Mouse (Mus musculus): ENCODE measurements around the gene Atp13a2. TPM values are rescaled to one million over a fixed set of nuclear protein-coding genes. Genes with fewer than 3 reads are reported as not detected.
A peak's percentile ranks its signal among the peaks of the same experiment; 100 is the strongest.

The Atp13a2 gene
- total RNA-seq, 1 experiment: 31.1 TPM

DNA sequence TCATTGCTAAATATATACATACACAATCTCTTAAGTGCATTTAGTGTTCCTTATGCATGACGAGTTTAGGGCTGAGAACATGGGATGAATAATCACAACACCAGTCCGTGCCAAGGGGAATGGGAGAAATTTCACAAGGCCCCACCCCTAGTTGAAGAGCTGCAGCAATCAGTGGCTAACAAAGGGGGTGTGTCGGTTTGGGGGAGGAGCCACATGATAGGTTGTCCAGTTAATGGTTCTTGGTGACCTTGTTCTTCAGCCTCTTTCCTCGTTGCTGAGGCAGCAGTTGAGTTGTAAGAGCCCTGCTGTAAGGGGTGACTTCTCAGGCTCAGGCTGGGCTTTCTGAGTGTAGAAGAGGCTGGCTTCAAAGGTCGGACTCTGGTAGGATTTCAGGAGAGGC, 23.7 kb upstream of the Atp13a2 start:
- in situ Hi-C loops (cut with MboI; ENCODE audit: low sequenced_read_pairs in 2 of 2, unreplicated experiment in 2 of 2): no loop called here
- no peak overlapping the region for H3K27ac ChIP-seq (ENCODE audit: insufficient read depth, low read depth, low read length, poor library complexity, severe bottlenecking)
- H3K4me3 ChIP-seq (ENCODE audit: insufficient read depth in 1 of 2, low read depth in 1 of 2, low read length in 2 of 2, poor library complexity in 1 of 2, severe bottlenecking in 1 of 2): no peak overlapping the region
- TF ChIP-seq ZC3H11A (IDR thresholded peaks at IDR 0.05; ENCODE audit: borderline replicate concordance, low read depth, low read length): no peak
- no peak overlapping the region for H3K9ac ChIP-seq (ENCODE audit: insufficient read depth, low read depth, low read length, poor library complexity, severe bottlenecking)
- H3K4me1 ChIP-seq (ENCODE audit: control insufficient read depth in 2 of 2, insufficient read depth in 2 of 2, low read length in 2 of 2, poor library complexity in 1 of 2): peaks cover 5 to 15% of the 10 kb centered on the region in 2 experiments
- no peaks in the 10 kb centered on the region for H3K9me3 ChIP-seq (ENCODE audit: control insufficient read depth, insufficient read depth, low read depth, low read length)
- H3K36me3 ChIP-seq (ENCODE audit: control insufficient read depth, insufficient read depth, low read length, poor library complexity, severe bottlenecking): no peaks in the 10 kb centered on the region
- DNase-seq (ENCODE audit: low read depth, low spot score): peak; percentile 56

DNA sequence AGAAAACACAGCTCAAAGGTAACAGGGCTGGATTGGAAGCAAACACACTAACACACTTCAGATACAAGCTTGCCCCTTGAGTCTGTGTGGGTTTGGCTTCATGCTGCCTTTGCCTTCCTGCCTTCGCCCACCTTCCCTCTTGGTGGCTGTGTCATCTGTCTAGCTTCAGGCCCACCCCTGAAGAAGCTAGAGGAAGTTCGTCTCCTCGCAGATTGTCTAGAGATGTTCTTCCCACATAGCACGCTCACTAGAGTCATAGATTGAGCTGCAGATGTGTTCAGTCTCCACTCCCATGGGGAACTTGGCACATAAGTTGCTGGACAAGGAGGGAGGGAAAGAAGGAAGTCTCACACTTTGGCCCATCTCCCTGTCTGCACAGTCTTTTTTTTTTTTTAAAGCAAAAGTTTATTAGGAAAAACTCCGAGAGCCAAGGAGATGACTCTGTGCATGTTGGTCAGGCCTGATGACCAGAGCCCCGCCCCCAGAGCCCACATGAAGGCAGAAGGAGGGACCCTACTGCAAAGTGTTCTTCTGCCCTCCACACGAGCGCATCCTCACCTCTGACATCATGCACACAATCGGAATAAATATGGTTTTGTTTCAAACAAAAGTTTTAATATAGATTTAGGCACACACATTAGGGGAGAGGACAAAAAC, 22.6 kb upstream of the Atp13a2 start:
- Histone ChIP-seq H3K9me3 (ENCODE audit: control insufficient read depth, insufficient read depth, low read depth, low read length) (no peaks in the 10 kb centered on the region), H3K4me3 (ENCODE audit: insufficient read depth in 1 of 2, low read depth in 1 of 2, low read length in 2 of 2, poor library complexity in 1 of 2, severe bottlenecking in 1 of 2) (no peak overlapping the region), H3K9ac (ENCODE audit: insufficient read depth, low read depth, low read length, poor library complexity, severe bottlenecking) (no peak overlapping the region), H3K4me1 (ENCODE audit: control insufficient read depth in 2 of 2, insufficient read depth in 2 of 2, low read length in 2 of 2, poor library complexity in 1 of 2) (peaks cover 5 to 17% of the 10 kb centered on the region in 2 experiments), H3K36me3 (ENCODE audit: control insufficient read depth, insufficient read depth, low read length, poor library complexity, severe bottlenecking) (peaks cover 3% of the 10 kb centered on the region; the same call in 1 of the 2 replicates), H3K27ac (ENCODE audit: insufficient read depth, low read depth, low read length, poor library complexity, severe bottlenecking) (no peak overlapping the region)
- no peak for TF ChIP-seq HCFC1 (IDR thresholded peaks at IDR 0.05; ENCODE audit: borderline replicate concordance, insufficient read depth, low read length)
- TF ChIP-seq ZC3H11A (IDR thresholded peaks at IDR 0.05; ENCODE audit: borderline replicate concordance, low read depth, low read length): no peak
- TF ChIP-seq MAFK (IDR thresholded peaks at IDR 0.05; ENCODE audit: insufficient read depth, low read depth, low read length): no peak
- no peak for TF ChIP-seq CHD2 (IDR thresholded peaks at IDR 0.05; ENCODE audit: low read depth, low read length)
- no peak for TF ChIP-seq ZNF384 (IDR thresholded peaks at IDR 0.05; ENCODE audit: low read depth, low read length)
- in situ Hi-C loops (cut with MboI; ENCODE audit: low sequenced_read_pairs in 2 of 2, unreplicated experiment in 2 of 2): no loop called here
- no peak for DNase-seq (ENCODE audit: low read depth, low spot score)

DNA sequence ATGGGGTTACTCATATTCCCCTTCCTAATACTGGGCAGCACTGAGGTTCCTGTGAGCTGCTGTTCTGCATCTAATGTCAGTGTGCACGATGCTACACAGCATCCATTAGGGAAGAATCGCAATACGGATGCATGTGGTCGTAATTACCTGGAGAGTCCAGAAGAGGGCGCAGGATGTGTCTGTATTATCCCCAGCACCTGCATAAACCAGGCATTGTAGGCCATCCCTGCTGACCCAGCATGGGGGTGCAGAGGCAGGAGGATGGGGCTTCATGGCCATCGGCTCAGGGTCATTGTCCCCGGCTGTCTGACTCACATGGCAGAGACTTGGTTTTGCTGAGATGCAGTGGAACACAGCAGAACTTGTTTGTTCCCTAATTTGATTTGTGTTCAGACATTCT, 22.1 kb upstream of the Atp13a2 start:
- H3K36me3 ChIP-seq (ENCODE audit: control insufficient read depth, insufficient read depth, low read length, poor library complexity, severe bottlenecking): peaks cover 5% of the 10 kb centered on the region; the same call in 1 of the 2 replicates
- DNase-seq (ENCODE audit: low read depth, low spot score): peak; percentile 70
- TF ChIP-seq ZNF384 (IDR thresholded peaks at IDR 0.05; ENCODE audit: low read depth, low read length): no peak
- TF ChIP-seq CHD2 (IDR thresholded peaks at IDR 0.05; ENCODE audit: low read depth, low read length): no peak
- peak; percentile 46; the same call in 1 of the 2 replicates for TF ChIP-seq MAFK (IDR thresholded peaks at IDR 0.05; ENCODE audit: insufficient read depth, low read depth, low read length)
- TF ChIP-seq ZC3H11A (IDR thresholded peaks at IDR 0.05; ENCODE audit: borderline replicate concordance, low read depth, low read length): 0 out of 2 replicates have a peak, but pooled peaks have one; percentile 5
- no peak for TF ChIP-seq HCFC1 (IDR thresholded peaks at IDR 0.05; ENCODE audit: borderline replicate concordance, insufficient read depth, low read length)

DNA sequence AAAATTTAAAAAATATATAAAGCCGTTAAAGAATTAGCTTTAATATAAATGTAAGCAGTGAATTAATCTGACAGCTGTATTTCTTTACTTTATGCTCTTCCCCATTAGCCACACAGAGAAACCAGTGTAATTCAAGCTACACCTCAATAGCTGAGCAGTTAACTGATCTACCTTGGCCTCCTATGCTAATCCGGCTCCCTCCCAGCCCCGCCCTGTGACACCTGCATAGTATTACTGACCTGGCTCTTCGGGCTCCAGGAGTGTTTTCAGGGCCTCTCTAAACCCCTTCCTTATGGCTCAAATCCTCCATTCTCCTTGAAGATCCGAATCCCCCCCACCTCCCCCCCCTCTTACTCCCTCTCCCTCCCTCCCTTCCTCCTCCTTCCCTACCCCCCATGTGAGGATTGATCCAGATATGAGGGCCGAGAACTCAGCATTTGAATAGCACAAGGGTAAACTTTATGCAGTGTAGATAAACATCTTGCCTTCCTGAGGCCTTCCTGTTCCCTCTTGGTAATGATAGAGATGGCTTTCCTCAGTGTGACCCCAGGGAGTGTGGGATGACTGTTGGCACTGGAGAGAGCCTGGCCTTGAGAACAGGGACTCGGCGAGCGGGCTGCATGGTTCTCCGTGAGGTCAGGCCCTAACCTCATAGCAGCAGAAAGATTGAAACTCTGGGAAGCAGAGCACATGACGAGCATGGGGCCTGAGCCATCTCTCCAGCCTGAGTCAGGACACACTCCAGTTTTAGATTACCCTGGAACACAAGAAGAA, 19.1 kb upstream of the Atp13a2 start:
- H3K27ac ChIP-seq (ENCODE audit: insufficient read depth, low read depth, low read length, poor library complexity, severe bottlenecking): no peak overlapping the region
- H3K9ac ChIP-seq (ENCODE audit: insufficient read depth, low read depth, low read length, poor library complexity, severe bottlenecking): no peak overlapping the region
- peaks cover 25% of the 10 kb centered on the region; the same call in 1 of the 2 replicates for H3K36me3 ChIP-seq (ENCODE audit: control insufficient read depth, insufficient read depth, low read length, poor library complexity, severe bottlenecking)
- no peaks in the 10 kb centered on the region for H3K9me3 ChIP-seq (ENCODE audit: control insufficient read depth, insufficient read depth, low read depth, low read length)
- H3K4me3 ChIP-seq (ENCODE audit: insufficient read depth in 1 of 2, low read depth in 1 of 2, low read length in 2 of 2, poor library complexity in 1 of 2, severe bottlenecking in 1 of 2): no peak overlapping the region
- no peak for DNase-seq (ENCODE audit: low read depth, low spot score)
- H3K4me1 ChIP-seq (ENCODE audit: control insufficient read depth in 2 of 2, insufficient read depth in 2 of 2, low read length in 2 of 2, poor library complexity in 1 of 2): peaks cover 5 to 12% of the 10 kb centered on the region in 2 experiments
- TF ChIP-seq ZC3H11A (IDR thresholded peaks at IDR 0.05; ENCODE audit: borderline replicate concordance, low read depth, low read length): no peak
- no peak for TF ChIP-seq ZNF384 (IDR thresholded peaks at IDR 0.05; ENCODE audit: low read depth, low read length)
- no peak for TF ChIP-seq MAFK (IDR thresholded peaks at IDR 0.05; ENCODE audit: insufficient read depth, low read depth, low read length)
- TF ChIP-seq CHD2 (IDR thresholded peaks at IDR 0.05; ENCODE audit: low read depth, low read length): no peak
- TF ChIP-seq HCFC1 (IDR thresholded peaks at IDR 0.05; ENCODE audit: borderline replicate concordance, insufficient read depth, low read length): no peak
- in situ Hi-C loops (cut with MboI; ENCODE audit: low sequenced_read_pairs in 2 of 2, unreplicated experiment in 2 of 2): no loop called here

More for the DNA sequence above, 22.1 kb upstream of the Atp13a2 start:
- Histone ChIP-seq H3K9me3 (ENCODE audit: control insufficient read depth, insufficient read depth, low read depth, low read length) (no peaks in the 10 kb centered on the region), H3K4me3 (ENCODE audit: insufficient read depth in 1 of 2, low read depth in 1 of 2, low read length in 2 of 2, poor library complexity in 1 of 2, severe bottlenecking in 1 of 2) (no peak overlapping the region), H3K9ac (ENCODE audit: insufficient read depth, low read depth, low read length, poor library complexity, severe bottlenecking) (no peak overlapping the region), H3K27ac (ENCODE audit: insufficient read depth, low read depth, low read length, poor library complexity, severe bottlenecking) (no peak overlapping the region), H3K4me1 (ENCODE audit: control insufficient read depth in 2 of 2, insufficient read depth in 2 of 2, low read length in 2 of 2, poor library complexity in 1 of 2) (peaks cover 5 to 13% of the 10 kb centered on the region in 2 experiments)
- in situ Hi-C loops (cut with MboI; ENCODE audit: low sequenced_read_pairs in 2 of 2, unreplicated experiment in 2 of 2): no loop called here
